Mouse (Mus musculus): ENCODE data around the gene Dlx5. TPM values are rescaled to one million over a fixed set of nuclear protein-coding genes. Genes with fewer than 3 reads are reported as not detected.

Dlx5 gene
- 1.3 TPM in 2 replicates for polyA plus RNA-seq (2014; fragmentation: Nextera tagmentation; extraction: Ambion mirVana)

GRCm38 (mm10) chr6:6881638-6882190 lies at the start of gene Dlx5:
TSS of gene Dlx5 (minus strand) at chr6:6882085.
- under 1% methylated on average over 41 of the region's 42 CpGs for WGBS
- H3K4me3 ChIP-seq (ENCODE audit: control insufficient read depth in 1 of 2, insufficient read depth in 1 of 2, low read depth in 1 of 2, low read length in 2 of 2), result peak within 1 kb of the TSS; percentile 57 to 63
- H3K9me3 ChIP-seq (ENCODE audit: control insufficient read depth, low read length), result no peaks in the 10 kb centered on the region
- H3K4me1 ChIP-seq (ENCODE audit: control insufficient read depth in 2 of 2, insufficient read depth in 2 of 2, low read length in 2 of 2), result peaks cover 9 to 16% of the 10 kb centered on the region in 2 experiments; a peak in 3 of 4 replicates
- H3K36me3 ChIP-seq (ENCODE audit: control insufficient read depth, insufficient read depth, low read length), result no peaks in the 10 kb centered on the region
- H3K4me2 ChIP-seq (ENCODE audit: low read length), result peak within 1 kb of the TSS; percentile 87
- ATAC-seq (ENCODE audit: insufficient number of reproducible peaks, insufficient read depth, low FRiP score, low read depth), result no peak
- peaks cover 71% of the 10 kb centered on the region for H3K27me3 ChIP-seq (ENCODE audit: control insufficient read depth, insufficient read depth, low read length)
- H3K9ac ChIP-seq (ENCODE audit: low read length), result peak within 1 kb of the TSS; percentile 67
- no peak within 1 kb of the TSS for H3K27ac ChIP-seq (replicated peaks in 1 of 2; ENCODE audit: control insufficient read depth in 1 of 2, insufficient read depth in 1 of 2, low read depth in 2 of 2, low read length in 2 of 2)

DNA sequence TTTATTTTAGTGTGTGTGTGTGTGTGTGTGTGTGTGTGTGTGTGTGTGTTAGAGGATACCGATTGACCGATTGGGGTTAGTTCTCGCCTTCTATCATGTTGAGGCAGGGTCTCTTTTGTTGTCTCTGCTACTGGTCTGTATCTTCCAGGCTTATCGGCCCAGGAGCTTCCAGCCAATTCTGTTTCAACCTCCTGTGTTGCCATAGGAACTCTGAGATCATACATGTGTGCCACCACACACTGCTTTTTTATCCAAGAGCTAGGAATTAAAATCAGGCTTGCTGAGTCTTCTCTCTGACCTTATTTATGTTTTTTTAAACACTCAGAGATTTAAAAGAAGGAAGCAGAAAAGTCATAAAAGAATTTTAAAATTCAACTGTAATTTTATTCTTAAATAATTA lies 49.6 kb upstream of the Dlx5 start:
- Histone ChIP-seq H3K9me3 (ENCODE audit: control insufficient read depth, low read length) (no peaks in the 10 kb centered on the region), H3K9ac (ENCODE audit: low read length) (no peak overlapping the region), H3K4me2 (ENCODE audit: low read length) (no peak overlapping the region), H3K27me3 (ENCODE audit: control insufficient read depth, insufficient read depth, low read length) (no peaks in the 10 kb centered on the region), H3K4me1 (ENCODE audit: control insufficient read depth in 2 of 2, insufficient read depth in 2 of 2, low read length in 2 of 2) (no peaks in the 10 kb centered on the region), H3K4me3 (ENCODE audit: control insufficient read depth in 1 of 2, insufficient read depth in 1 of 2, low read depth in 1 of 2, low read length in 2 of 2) (no peak overlapping the region), H3K36me3 (ENCODE audit: control insufficient read depth, insufficient read depth, low read length) (no peaks in the 10 kb centered on the region), H3K27ac (replicated peaks in 1 of 2; ENCODE audit: control insufficient read depth in 1 of 2, insufficient read depth in 1 of 2, low read depth in 2 of 2, low read length in 2 of 2) (no peak overlapping the region)
- no peak for ATAC-seq (ENCODE audit: insufficient number of reproducible peaks, insufficient read depth, low FRiP score, low read depth)
- WGBS, result 72% methylated on average over 4 of the region's 4 CpGs

DNA sequence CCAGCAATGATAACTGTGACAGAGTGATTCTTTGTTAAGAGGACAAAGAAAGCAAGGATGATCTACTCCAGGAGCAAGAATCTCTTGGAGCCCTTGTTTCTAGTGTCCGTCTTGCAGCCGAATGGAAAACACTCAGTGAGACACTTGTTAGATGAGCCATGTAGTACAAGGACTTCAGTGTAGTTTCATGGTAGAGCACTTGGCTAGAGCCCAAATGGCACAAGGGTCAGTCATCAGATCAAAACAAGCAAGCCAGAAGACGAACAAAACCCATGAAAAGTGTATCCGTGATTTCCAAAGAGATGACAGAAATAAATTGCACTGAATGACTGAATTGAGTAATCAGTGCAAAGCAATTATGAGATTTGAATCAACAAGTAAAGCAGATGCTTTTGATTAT lies 48.9 kb upstream of the Dlx5 start:
- 77% methylated on average over 4 of the region's 4 CpGs for WGBS

DNA sequence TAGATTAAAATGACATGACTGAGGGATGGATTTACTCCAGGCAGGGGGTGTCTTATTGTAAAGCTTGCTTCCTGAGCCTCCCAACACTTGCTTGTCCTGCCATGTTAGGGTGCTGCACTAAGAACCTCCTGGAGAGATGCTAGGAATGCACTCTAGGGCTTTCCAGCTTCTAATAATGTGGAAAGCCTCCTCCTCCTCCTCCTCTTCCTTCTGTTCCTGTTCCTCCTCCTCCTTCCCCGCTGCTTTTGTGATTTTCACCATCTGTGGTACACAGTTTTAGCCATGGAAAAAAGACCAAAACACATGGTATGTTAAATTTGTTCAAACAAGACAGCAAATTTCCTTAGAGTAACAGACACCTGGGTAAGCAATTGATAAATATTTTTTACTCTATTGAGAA lies 43.4 kb upstream of the Dlx5 start:
- Histone ChIP-seq H3K4me2 (ENCODE audit: low read length) (no peak overlapping the region), H3K27ac (replicated peaks in 1 of 2; ENCODE audit: control insufficient read depth in 1 of 2, insufficient read depth in 1 of 2, low read depth in 2 of 2, low read length in 2 of 2) (no peak overlapping the region), H3K4me3 (ENCODE audit: control insufficient read depth in 1 of 2, insufficient read depth in 1 of 2, low read depth in 1 of 2, low read length in 2 of 2) (no peak overlapping the region), H3K9ac (ENCODE audit: low read length) (no peak overlapping the region), H3K9me3 (ENCODE audit: control insufficient read depth, low read length) (no peaks in the 10 kb centered on the region), H3K4me1 (ENCODE audit: control insufficient read depth in 2 of 2, insufficient read depth in 2 of 2, low read length in 2 of 2) (no peaks in the 10 kb centered on the region), H3K36me3 (ENCODE audit: control insufficient read depth, insufficient read depth, low read length) (no peaks in the 10 kb centered on the region), H3K27me3 (ENCODE audit: control insufficient read depth, insufficient read depth, low read length) (no peaks in the 10 kb centered on the region)
- 52% methylated on average over 1 of the region's 1 CpGs for WGBS
- ATAC-seq (ENCODE audit: insufficient number of reproducible peaks, insufficient read depth, low FRiP score, low read depth), result no peak

More for the DNA sequence above, 48.9 kb upstream of the Dlx5 start:
- H3K9me3 ChIP-seq (ENCODE audit: control insufficient read depth, low read length), result no peaks in the 10 kb centered on the region
- ATAC-seq (ENCODE audit: insufficient number of reproducible peaks, insufficient read depth, low FRiP score, low read depth), result no peak
- H3K27ac ChIP-seq (replicated peaks in 1 of 2; ENCODE audit: control insufficient read depth in 1 of 2, insufficient read depth in 1 of 2, low read depth in 2 of 2, low read length in 2 of 2), result no peak overlapping the region
- no peak overlapping the region for H3K4me2 ChIP-seq (ENCODE audit: low read length)
- no peaks in the 10 kb centered on the region for H3K36me3 ChIP-seq (ENCODE audit: control insufficient read depth, insufficient read depth, low read length)
- H3K27me3 ChIP-seq (ENCODE audit: control insufficient read depth, insufficient read depth, low read length), result no peaks in the 10 kb centered on the region
- H3K9ac ChIP-seq (ENCODE audit: low read length), result no peak overlapping the region
- no peaks in the 10 kb centered on the region for H3K4me1 ChIP-seq (ENCODE audit: control insufficient read depth in 2 of 2, insufficient read depth in 2 of 2, low read length in 2 of 2)
- no peak overlapping the region for H3K4me3 ChIP-seq (ENCODE audit: control insufficient read depth in 1 of 2, insufficient read depth in 1 of 2, low read depth in 1 of 2, low read length in 2 of 2)

DNA sequence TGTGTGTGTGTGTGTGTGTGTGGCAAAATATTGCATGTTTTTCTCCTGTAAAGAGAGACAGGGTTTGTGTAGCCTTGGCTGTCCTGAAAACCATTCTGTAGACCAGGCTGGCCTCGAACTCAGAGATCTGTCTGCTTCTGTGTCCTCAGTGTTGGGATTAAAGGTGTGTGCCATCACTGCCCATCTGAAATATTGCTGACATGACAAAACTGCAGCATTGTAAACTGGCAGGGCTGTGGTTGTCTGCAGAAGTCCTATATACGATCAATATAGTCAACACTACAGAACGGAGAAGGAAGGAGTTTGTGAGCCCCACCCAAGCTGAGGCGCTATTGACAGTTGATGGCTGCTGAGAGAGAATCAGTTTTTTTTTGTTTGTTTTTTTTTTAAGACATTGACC lies 35.4 kb upstream of the Dlx5 start:
- H3K9me3 ChIP-seq (ENCODE audit: control insufficient read depth, low read length), result no peaks in the 10 kb centered on the region
- H3K27me3 ChIP-seq (ENCODE audit: control insufficient read depth, insufficient read depth, low read length), result no peaks in the 10 kb centered on the region
- H3K36me3 ChIP-seq (ENCODE audit: control insufficient read depth, insufficient read depth, low read length), result no peaks in the 10 kb centered on the region
- H3K4me2 ChIP-seq (ENCODE audit: low read length), result no peak overlapping the region
- H3K9ac ChIP-seq (ENCODE audit: low read length), result no peak overlapping the region
- H3K4me3 ChIP-seq (ENCODE audit: control insufficient read depth in 1 of 2, insufficient read depth in 1 of 2, low read depth in 1 of 2, low read length in 2 of 2), result no peak overlapping the region
- no peaks in the 10 kb centered on the region for H3K4me1 ChIP-seq (ENCODE audit: control insufficient read depth in 2 of 2, insufficient read depth in 2 of 2, low read length in 2 of 2)
- no peak overlapping the region for H3K27ac ChIP-seq (replicated peaks in 1 of 2; ENCODE audit: control insufficient read depth in 1 of 2, insufficient read depth in 1 of 2, low read depth in 2 of 2, low read length in 2 of 2)
- no peak for ATAC-seq (ENCODE audit: insufficient number of reproducible peaks, insufficient read depth, low FRiP score, low read depth)
- WGBS, result 88% methylated on average over 4 of the region's 4 CpGs

DNA sequence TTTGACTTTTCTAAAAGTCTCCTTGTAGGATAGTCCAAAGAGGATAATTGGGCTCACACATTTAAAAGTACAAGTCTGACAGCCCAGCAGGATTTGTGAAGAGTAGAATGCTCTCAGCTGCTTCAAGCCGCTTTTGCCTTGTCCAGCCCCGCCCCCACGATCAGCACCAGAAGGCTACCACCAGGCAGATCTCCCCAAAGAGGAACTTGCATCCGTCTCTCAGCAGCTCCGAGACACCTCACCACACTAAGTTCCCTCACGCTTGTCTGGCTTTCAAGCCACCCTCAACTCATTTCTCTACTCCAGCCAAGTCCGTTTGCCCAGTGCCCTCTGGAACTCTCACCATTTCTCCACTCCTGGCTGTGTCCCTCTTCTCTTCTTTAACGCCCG lies 33.6 kb upstream of the Dlx5 start:
- no peaks in the 10 kb centered on the region for H3K36me3 ChIP-seq (ENCODE audit: control insufficient read depth, insufficient read depth, low read length)
- no peaks in the 10 kb centered on the region for H3K4me1 ChIP-seq (ENCODE audit: control insufficient read depth in 2 of 2, insufficient read depth in 2 of 2, low read length in 2 of 2)
- no peak for ATAC-seq (ENCODE audit: insufficient number of reproducible peaks, insufficient read depth, low FRiP score, low read depth)
- H3K9ac ChIP-seq (ENCODE audit: low read length), result no peak overlapping the region
- WGBS, result 42% methylated on average over 9 of the region's 9 CpGs
- H3K4me3 ChIP-seq (ENCODE audit: control insufficient read depth in 1 of 2, insufficient read depth in 1 of 2, low read depth in 1 of 2, low read length in 2 of 2), result no peak overlapping the region
- no peaks in the 10 kb centered on the region for H3K27me3 ChIP-seq (ENCODE audit: control insufficient read depth, insufficient read depth, low read length)
- H3K4me2 ChIP-seq (ENCODE audit: low read length), result no peak overlapping the region
- H3K27ac ChIP-seq (replicated peaks in 1 of 2; ENCODE audit: control insufficient read depth in 1 of 2, insufficient read depth in 1 of 2, low read depth in 2 of 2, low read length in 2 of 2), result no peak overlapping the region
- H3K9me3 ChIP-seq (ENCODE audit: control insufficient read depth, low read length), result no peaks in the 10 kb centered on the region

GRCm38 (mm10) chr6:6914849-6915525 lies 33.1 kb upstream of the Dlx5 start:
- H3K4me1 ChIP-seq (ENCODE audit: control insufficient read depth in 2 of 2, insufficient read depth in 2 of 2, low read length in 2 of 2), result no peaks in the 10 kb centered on the region
- ATAC-seq (ENCODE audit: insufficient number of reproducible peaks, insufficient read depth, low FRiP score, low read depth), result no peak
- no peaks in the 10 kb centered on the region for H3K27me3 ChIP-seq (ENCODE audit: control insufficient read depth, insufficient read depth, low read length)
- no peak overlapping the region for H3K4me3 ChIP-seq (ENCODE audit: control insufficient read depth in 1 of 2, insufficient read depth in 1 of 2, low read depth in 1 of 2, low read length in 2 of 2)
- 29% methylated on average over 5 of the region's 5 CpGs for WGBS
- no peak overlapping the region for H3K9ac ChIP-seq (ENCODE audit: low read length)
- H3K4me2 ChIP-seq (ENCODE audit: low read length), result no peak overlapping the region
- no peaks in the 10 kb centered on the region for H3K36me3 ChIP-seq (ENCODE audit: control insufficient read depth, insufficient read depth, low read length)
- H3K27ac ChIP-seq (replicated peaks in 1 of 2; ENCODE audit: control insufficient read depth in 1 of 2, insufficient read depth in 1 of 2, low read depth in 2 of 2, low read length in 2 of 2), result no peak overlapping the region
- H3K9me3 ChIP-seq (ENCODE audit: control insufficient read depth, low read length), result no peaks in the 10 kb centered on the region

- 76% methylated on average over 1 of the region's 1 CpGs for WGBS
Observed at GRCm38 (mm10) chr6:6914304-6914703, 32.4 kb upstream of the Dlx5 start.

More at GRCm38 (mm10) chr6:6914304-6914703, 32.4 kb upstream of the Dlx5 start:
- no peak overlapping the region for H3K4me2 ChIP-seq (ENCODE audit: low read length)
- no peaks in the 10 kb centered on the region for H3K4me1 ChIP-seq (ENCODE audit: control insufficient read depth in 2 of 2, insufficient read depth in 2 of 2, low read length in 2 of 2)
- no peaks in the 10 kb centered on the region for H3K27me3 ChIP-seq (ENCODE audit: control insufficient read depth, insufficient read depth, low read length)
- no peak overlapping the region for H3K9ac ChIP-seq (ENCODE audit: low read length)
- no peak overlapping the region for H3K27ac ChIP-seq (replicated peaks in 1 of 2; ENCODE audit: control insufficient read depth in 1 of 2, insufficient read depth in 1 of 2, low read depth in 2 of 2, low read length in 2 of 2)
- H3K36me3 ChIP-seq (ENCODE audit: control insufficient read depth, insufficient read depth, low read length), result no peaks in the 10 kb centered on the region
- H3K9me3 ChIP-seq (ENCODE audit: control insufficient read depth, low read length), result no peaks in the 10 kb centered on the region
- ATAC-seq (ENCODE audit: insufficient number of reproducible peaks, insufficient read depth, low FRiP score, low read depth), result no peak
- no peak overlapping the region for H3K4me3 ChIP-seq (ENCODE audit: control insufficient read depth in 1 of 2, insufficient read depth in 1 of 2, low read depth in 1 of 2, low read length in 2 of 2)
